Mouse (Mus musculus): ENCODE data around the gene Pars2. TPM values are rescaled to one million over a fixed set of nuclear protein-coding genes. Genes with fewer than 3 reads are reported as not detected.

Gene Pars2
- polyA plus RNA-seq, 1 experiment: 4.7 TPM

DNA sequence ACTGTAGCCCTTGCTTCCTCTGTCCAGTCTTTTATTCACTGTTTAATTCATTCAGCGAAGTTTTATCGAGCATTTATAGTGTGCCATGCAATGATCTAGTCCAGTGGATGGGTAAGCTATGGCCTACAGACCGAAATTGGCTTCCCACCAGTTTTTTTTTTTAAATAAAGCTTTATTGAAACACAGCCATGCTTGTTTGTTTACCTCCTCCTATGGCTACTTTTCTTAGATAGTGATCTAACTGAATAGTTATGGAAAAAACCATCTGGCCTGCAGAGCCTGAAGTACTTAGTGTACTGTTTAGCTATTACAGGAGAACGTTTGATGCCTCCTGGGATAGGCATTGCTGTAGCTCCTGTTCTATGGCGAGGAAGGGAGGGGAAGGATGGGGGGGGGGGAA, 5.1 kb upstream of the Pars2 start:
- Histone ChIP-seq H3ac (ENCODE audit: control insufficient read depth, insufficient read length) (no peak overlapping the region), H3K4me2 (ENCODE audit: low read depth) (no peak overlapping the region), H3K4me3 (no peak overlapping the region), H3K79me2 (ENCODE audit: control insufficient read depth, insufficient read depth) (no peaks in the 10 kb centered on the region), H3K36me3 (ENCODE audit: control insufficient read depth, insufficient read depth) (no peaks in the 10 kb centered on the region), H3K27me3 (ENCODE audit: control insufficient read depth, insufficient read depth, insufficient read length) (peaks cover 7% of the 10 kb centered on the region)
- TF ChIP-seq SRF (IDR thresholded peaks at IDR 0.05; ENCODE audit: control insufficient read depth, insufficient read length, low read depth) (no peak), POLR2A (IDR thresholded peaks at IDR 0.05; ENCODE audit: insufficient read length, low read depth) (no peak), REST (IDR thresholded peaks at IDR 0.05; ENCODE audit: insufficient read depth, insufficient read length) (no peak), TCF12 (IDR thresholded peaks at IDR 0.05; ENCODE audit: insufficient read depth, poor library complexity, severe bottlenecking) (no peak), MYOG (IDR thresholded peaks at IDR 0.05; ENCODE audit: control insufficient read depth in 1 of 3, insufficient read depth in 1 of 3, insufficient read length in 2 of 3, low read depth in 2 of 3) (no peak), USF1 (IDR thresholded peaks at IDR 0.05; ENCODE audit: low read depth) (no peak), MAX (IDR thresholded peaks at IDR 0.05; ENCODE audit: low read depth) (no peak), E2F4 (IDR thresholded peaks at IDR 0.05; ENCODE audit: insufficient read depth) (no peak), POLR2AphosphoS2 (IDR thresholded peaks at IDR 0.05; ENCODE audit: insufficient read length, low read depth) (no peak), CEBPB (IDR thresholded peaks at IDR 0.05; ENCODE audit: insufficient read depth, poor library complexity, severe bottlenecking) (no peak), MYOD1 (IDR thresholded peaks at IDR 0.05; ENCODE audit: control insufficient read depth in 1 of 3, insufficient read length in 2 of 3, low read depth in 2 of 3) (no peak), TCF3 (IDR thresholded peaks at IDR 0.05; ENCODE audit: insufficient read length, low read depth) (no peak)

DNA sequence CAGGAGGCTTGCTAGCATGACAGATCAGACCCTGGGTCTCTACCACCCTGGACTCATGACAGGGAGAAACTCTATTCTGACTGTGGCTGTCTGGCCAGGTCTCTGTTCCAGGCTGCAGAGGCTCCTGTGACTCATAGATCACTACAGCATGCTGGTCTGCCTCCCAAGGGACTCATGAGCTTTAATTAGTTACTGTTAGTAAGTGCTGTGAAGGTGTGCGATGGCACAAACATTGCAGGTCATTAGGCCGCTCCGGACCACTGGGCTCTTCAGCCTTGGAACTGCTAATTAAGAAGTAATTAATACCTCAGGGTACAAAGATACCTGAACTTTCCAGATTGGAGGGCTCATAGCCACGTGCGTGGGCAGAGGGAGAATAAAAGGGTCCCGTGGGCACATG, 3.7 kb upstream of the Pars2 start:
- Histone ChIP-seq H3K79me2 (ENCODE audit: control insufficient read depth, insufficient read depth) (peaks cover 5% of the 10 kb centered on the region), H3K36me3 (ENCODE audit: control insufficient read depth, insufficient read depth) (no peaks in the 10 kb centered on the region), H3K4me2 (ENCODE audit: low read depth) (no peak overlapping the region), H3K4me3 (no peak overlapping the region), H3ac (ENCODE audit: control insufficient read depth, insufficient read length) (no peak overlapping the region), H3K27me3 (ENCODE audit: control insufficient read depth, insufficient read depth, insufficient read length) (peaks cover 7% of the 10 kb centered on the region)
- TF ChIP-seq E2F4 (IDR thresholded peaks at IDR 0.05; ENCODE audit: insufficient read depth) (no peak), MAX (IDR thresholded peaks at IDR 0.05; ENCODE audit: low read depth) (no peak), SRF (IDR thresholded peaks at IDR 0.05; ENCODE audit: control insufficient read depth, insufficient read length, low read depth) (no peak), POLR2A (IDR thresholded peaks at IDR 0.05; ENCODE audit: insufficient read length, low read depth) (no peak), MYOD1 (IDR thresholded peaks at IDR 0.05; ENCODE audit: control insufficient read depth in 1 of 3, insufficient read length in 2 of 3, low read depth in 2 of 3) (no peak), POLR2AphosphoS2 (IDR thresholded peaks at IDR 0.05; ENCODE audit: insufficient read length, low read depth) (no peak), TCF3 (IDR thresholded peaks at IDR 0.05; ENCODE audit: insufficient read length, low read depth) (no peak), USF1 (IDR thresholded peaks at IDR 0.05; ENCODE audit: low read depth) (no peak)

DNA sequence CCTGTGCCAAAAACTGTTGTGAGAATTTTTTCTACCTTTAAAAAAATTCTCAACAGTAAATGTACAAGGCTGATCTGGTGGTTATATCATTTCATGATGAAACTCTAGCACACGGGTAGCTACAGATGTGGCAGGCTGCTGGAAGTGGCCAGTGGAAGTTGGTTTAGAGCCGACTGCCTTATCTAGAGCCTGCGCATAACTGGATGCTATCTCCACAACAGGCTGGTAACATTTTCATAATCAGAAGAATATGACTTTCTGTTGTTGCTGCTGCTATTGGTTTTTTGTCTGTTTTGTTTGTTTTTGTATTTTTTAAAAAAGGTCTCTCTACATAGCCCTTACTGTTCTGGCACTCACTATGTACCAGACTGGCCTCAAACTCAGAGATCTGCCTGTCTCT, 1.7 kb downstream of the Pars2 start:
- no peak overlapping the region for H3K4me3 ChIP-seq
- peaks cover 5% of the 10 kb centered on the region for H3K79me2 ChIP-seq (ENCODE audit: control insufficient read depth, insufficient read depth)
- no peaks in the 10 kb centered on the region for H3K36me3 ChIP-seq (ENCODE audit: control insufficient read depth, insufficient read depth)
- no peaks in the 10 kb centered on the region for H3K27me3 ChIP-seq (ENCODE audit: control insufficient read depth, insufficient read depth, insufficient read length)
- TF ChIP-seq CEBPB (IDR thresholded peaks at IDR 0.05; ENCODE audit: insufficient read depth, poor library complexity, severe bottlenecking) (no peak), SRF (IDR thresholded peaks at IDR 0.05; ENCODE audit: control insufficient read depth, insufficient read length, low read depth) (no peak), E2F4 (IDR thresholded peaks at IDR 0.05; ENCODE audit: insufficient read depth) (no peak), POLR2A (IDR thresholded peaks at IDR 0.05; ENCODE audit: insufficient read length, low read depth) (no peak)
- no peak overlapping the region for H3ac ChIP-seq (ENCODE audit: control insufficient read depth, insufficient read length)
- no peak overlapping the region for H3K4me2 ChIP-seq (ENCODE audit: low read depth)

DNA sequence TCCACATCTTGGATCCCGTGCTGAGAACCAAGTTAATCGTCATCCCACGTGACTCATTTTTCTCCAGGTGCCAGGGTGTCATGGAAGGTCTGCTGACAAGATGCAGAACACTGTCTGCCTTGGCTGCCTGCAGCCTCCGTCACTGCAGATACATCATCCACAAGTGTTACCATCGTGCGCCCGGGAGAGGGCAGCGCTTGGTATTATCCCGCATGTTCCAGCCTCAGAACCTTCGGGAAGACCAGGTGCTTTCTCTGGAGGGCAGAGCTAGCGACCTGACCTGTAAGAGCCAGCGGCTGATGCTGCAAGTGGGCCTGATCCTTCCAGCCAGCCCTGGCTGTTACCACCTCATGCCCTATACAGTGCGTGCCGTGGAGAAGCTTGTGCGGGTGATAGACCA, 2.2 kb downstream of the Pars2 start:
- Histone ChIP-seq H3K4me3 (no peak overlapping the region), H3K36me3 (ENCODE audit: control insufficient read depth, insufficient read depth) (no peaks in the 10 kb centered on the region), H3K79me2 (ENCODE audit: control insufficient read depth, insufficient read depth) (peaks cover 5% of the 10 kb centered on the region), H3ac (ENCODE audit: control insufficient read depth, insufficient read length) (no peak overlapping the region), H3K4me2 (ENCODE audit: low read depth) (no peak overlapping the region), H3K27me3 (ENCODE audit: control insufficient read depth, insufficient read depth, insufficient read length) (no peaks in the 10 kb centered on the region)
- no peak for TF ChIP-seq MYOD1 (IDR thresholded peaks at IDR 0.05; ENCODE audit: control insufficient read depth in 1 of 3, insufficient read length in 2 of 3, low read depth in 2 of 3)
- TF ChIP-seq TCF3 (IDR thresholded peaks at IDR 0.05; ENCODE audit: insufficient read length, low read depth): no peak
- no peak for TF ChIP-seq POLR2AphosphoS2 (IDR thresholded peaks at IDR 0.05; ENCODE audit: insufficient read length, low read depth)
- TF ChIP-seq MYOG (IDR thresholded peaks at IDR 0.05; ENCODE audit: control insufficient read depth in 1 of 3, insufficient read depth in 1 of 3, insufficient read length in 2 of 3, low read depth in 2 of 3): no peak
- TF ChIP-seq SRF (IDR thresholded peaks at IDR 0.05; ENCODE audit: control insufficient read depth, insufficient read length, low read depth): no peak
- TF ChIP-seq E2F4 (IDR thresholded peaks at IDR 0.05; ENCODE audit: insufficient read depth): no peak
- TF ChIP-seq TCF12 (IDR thresholded peaks at IDR 0.05; ENCODE audit: insufficient read depth, poor library complexity, severe bottlenecking): no peak
- no peak for TF ChIP-seq MAX (IDR thresholded peaks at IDR 0.05; ENCODE audit: low read depth)
- no peak for TF ChIP-seq POLR2A (IDR thresholded peaks at IDR 0.05; ENCODE audit: insufficient read length, low read depth)
- no peak for TF ChIP-seq USF1 (IDR thresholded peaks at IDR 0.05; ENCODE audit: low read depth)

DNA sequence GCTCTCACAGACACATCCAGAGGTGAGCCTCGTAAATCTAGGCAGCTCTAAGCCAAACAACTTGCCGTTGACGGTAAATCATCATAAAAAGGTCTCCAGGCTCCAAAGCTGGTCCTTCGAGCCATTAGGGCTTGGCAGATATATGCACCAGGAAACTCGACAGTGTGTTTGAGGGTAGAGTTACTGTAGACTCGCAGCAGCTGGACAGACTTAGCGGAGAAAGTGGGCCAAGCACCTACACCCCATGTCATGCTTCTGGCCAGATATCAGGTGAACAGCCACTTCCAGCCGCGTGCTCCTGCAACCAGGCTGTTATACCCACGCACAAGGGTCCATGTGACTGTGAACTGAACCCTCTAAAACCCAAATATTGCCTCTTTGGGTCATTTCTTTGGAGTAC, 4.8 kb downstream of the Pars2 start:
- Histone ChIP-seq H3K79me2 (ENCODE audit: control insufficient read depth, insufficient read depth) (peaks cover 5% of the 10 kb centered on the region), H3ac (ENCODE audit: control insufficient read depth, insufficient read length) (no peak overlapping the region), H3K4me2 (ENCODE audit: low read depth) (no peak overlapping the region), H3K36me3 (ENCODE audit: control insufficient read depth, insufficient read depth) (no peaks in the 10 kb centered on the region), H3K27me3 (ENCODE audit: control insufficient read depth, insufficient read depth, insufficient read length) (no peaks in the 10 kb centered on the region), H3K4me3 (no peak overlapping the region)
- TF ChIP-seq POLR2A (IDR thresholded peaks at IDR 0.05; ENCODE audit: insufficient read length, low read depth) (no peak), SRF (IDR thresholded peaks at IDR 0.05; ENCODE audit: control insufficient read depth, insufficient read length, low read depth) (no peak), TCF3 (IDR thresholded peaks at IDR 0.05; ENCODE audit: insufficient read length, low read depth) (no peak), POLR2AphosphoS2 (IDR thresholded peaks at IDR 0.05; ENCODE audit: insufficient read length, low read depth) (no peak), E2F4 (IDR thresholded peaks at IDR 0.05; ENCODE audit: insufficient read depth) (no peak), MAX (IDR thresholded peaks at IDR 0.05; ENCODE audit: low read depth) (no peak), REST (IDR thresholded peaks at IDR 0.05; ENCODE audit: insufficient read depth, insufficient read length) (no peak), USF1 (IDR thresholded peaks at IDR 0.05; ENCODE audit: low read depth) (no peak), MYOD1 (IDR thresholded peaks at IDR 0.05; ENCODE audit: control insufficient read depth in 1 of 3, insufficient read length in 2 of 3, low read depth in 2 of 3) (no peak), MYOG (IDR thresholded peaks at IDR 0.05; ENCODE audit: control insufficient read depth in 1 of 3, insufficient read depth in 1 of 3, insufficient read length in 2 of 3, low read depth in 2 of 3) (no peak), TCF12 (IDR thresholded peaks at IDR 0.05; ENCODE audit: insufficient read depth, poor library complexity, severe bottlenecking) (no peak), CEBPB (IDR thresholded peaks at IDR 0.05; ENCODE audit: insufficient read depth, poor library complexity, severe bottlenecking) (no peak)
